Comparison of ENCODE assay signal across 14 mouse cellular contexts in genomic region chrX:159676242-159676641, GRCm38 (mm10). TPM values are rescaled to one million over a fixed set of nuclear protein-coding genes. Genes with fewer than 3 reads are reported as not detected.
A peak's percentile ranks its signal among the peaks of the same experiment; 100 is the strongest.
DNase-seq lines count a peak whose midpoint lies in the region; ATAC-seq and TF ChIP-seq lines count a peak whose summit lies in the region.
"Had no signal": no experiment of that assay in that cellular context is flagged by ENCODE, and none has a peak within 500 bp of the region (broad histone marks: within the 10 kb centered on the region; RNA-seq: fewer than 3 reads in every experiment).

No protein-coding gene starts in this region.

- ATAC-seq in common myeloid progenitor, adult 5-6 weeks (replicated peaks; ENCODE audit: low read depth, poor library complexity, severe bottlenecking) = peak; percentile 74
- ATAC-seq in neutrophil, adult 5-6 weeks (ENCODE audit: extremely low read depth, insufficient number of reproducible peaks, low FRiP score, poor library complexity, severe bottlenecking) = peak; percentile 71
- ATAC-seq: forebrain, embryonic 13.5 days; hindbrain, postnatal 0 days had no signal

- H3K36me3 ChIP-seq in spleen, adult 2 months (ENCODE audit: control insufficient read depth, insufficient read depth, low read length) = no peaks in the 10 kb centered on the region
- no peaks in the 10 kb centered on the region for H3K36me3 ChIP-seq in kidney, adult 2 months (ENCODE audit: control insufficient read depth, insufficient read depth, low read length)
- H3K36me3 ChIP-seq: embryonic facial prominence, embryonic 15.5 days; liver, embryonic 15.5 days had no signal

- H3K27ac ChIP-seq in spleen, adult 2 months (ENCODE audit: insufficient read depth, low read length) = peak overlapping the region; percentile 29; the same call in 1 of the 2 replicates
- no peak overlapping the region for H3K27ac ChIP-seq in kidney, adult 2 months (ENCODE audit: insufficient read depth, low read depth, low read length)
- H3K27ac ChIP-seq: embryonic facial prominence, embryonic 15.5 days; forebrain, embryonic 13.5 days; hindbrain, postnatal 0 days; liver, embryonic 15.5 days had no signal

- no peak for DNase-seq in spleen, adult 2 months (ENCODE audit: low read depth in 1 of 2, low spot score in 2 of 2)
- no peak for DNase-seq in spleen, adult 12 weeks (ENCODE audit: low spot score)
- DNase-seq in urinary bladder, postnatal 25 days (ENCODE audit: low spot score) = no peak
- no peak for DNase-seq in urinary bladder, postnatal 10 days (ENCODE audit: low spot score)
- DNase-seq in kidney, adult 2 months = no peak
- DNase-seq: adrenal gland, postnatal 36 days; heart, adult 18-20 months; kidney, adult 9 months had no signal

- WGBS in spleen, adult 2 months = 29% methylated on average over 2 of the region's 2 CpGs
- 34% methylated on average over 2 of the region's 2 CpGs for WGBS in kidney, adult 2 months

- H3K27me3 ChIP-seq in spleen, adult 2 months (ENCODE audit: control insufficient read depth, insufficient read depth, low read length) = no peaks in the 10 kb centered on the region
- H3K27me3 ChIP-seq in kidney, adult 2 months (replicated peaks; ENCODE audit: control insufficient read depth, insufficient read depth, low read length) = no peaks in the 10 kb centered on the region
- H3K27me3 ChIP-seq: forebrain, embryonic 13.5 days; liver, embryonic 15.5 days had no signal

- peaks cover 24% of the 10 kb centered on the region; the same call in 1 of the 2 replicates for H3K4me1 ChIP-seq in spleen, adult 2 months (ENCODE audit: control insufficient read depth, insufficient read depth, insufficient read length)
- H3K4me1 ChIP-seq in kidney, adult 2 months (ENCODE audit: control insufficient read depth, insufficient read depth, low read length) = no peaks in the 10 kb centered on the region
- H3K4me1 ChIP-seq: embryonic facial prominence, embryonic 15.5 days; forebrain, embryonic 13.5 days had no signal

- no peak for TF ChIP-seq CTCF in spleen, adult 2 months (IDR thresholded peaks at IDR 0.05; ENCODE audit: extremely low read depth, insufficient read depth, insufficient read length, insufficient replicate concordance)
- no peak for TF ChIP-seq CTCF in kidney, adult 2 months (conservative IDR thresholded peaks at IDR 0.05; ENCODE audit: insufficient read depth, insufficient read length, low read depth, low read length)

- H3K4me3 ChIP-seq in spleen, adult 2 months (ENCODE audit: extremely low read depth, insufficient read depth, insufficient read length) = no peak overlapping the region
- H3K4me3 ChIP-seq in kidney, adult 2 months (ENCODE audit: insufficient read depth, low read depth, low read length) = no peak overlapping the region
- H3K4me3 ChIP-seq: embryonic facial prominence, embryonic 15.5 days; forebrain, embryonic 13.5 days; liver, embryonic 15.5 days had no signal

- TF ChIP-seq POLR2A in spleen, adult 2 months (IDR thresholded peaks at IDR 0.05; ENCODE audit: low read depth, low read length) = no peak
- no peak for TF ChIP-seq POLR2A in kidney, adult 2 months (IDR thresholded peaks at IDR 0.05; ENCODE audit: low read depth, low read length)

RNA-seq across cellular contexts. Expression of gene Sh3kbp1, which starts 49.2 kb away (rescaled TPM):
- 30.3 and 33.1 TPM in 2 replicates for polyA plus RNA-seq in spleen, adult 2 months (2012; rRNA removed)
- total RNA-seq in common myeloid progenitor, adult 5-6 weeks (2017) = 78.7 and 80.3 TPM in 2 replicates
- 188 and 190 TPM in 2 replicates for total RNA-seq in neutrophil, adult 5-6 weeks (2017)
- 6.2 and 9.4 TPM in 2 replicates for polyA plus RNA-seq in kidney, adult 2 months (2012; rRNA removed)
